Mouse (Mus musculus): Measurements from ENCODE around the gene Smyd2. TPM values are rescaled to one million over a fixed set of nuclear protein-coding genes. Genes with fewer than 3 reads are reported as not detected.

The Smyd2 gene
- polyA plus RNA-seq (2012; rRNA removed), result 115 and 116 TPM in 2 replicates

GRCm38 (mm10) chr1:189921818-189922592 lies at the start of gene Smyd2:
Gene Smyd2 (minus strand): TSS chr1:189922363.

Other genes starting within 250 kb of the Smyd2 start
- gene Cenpf, start 234.3 kb downstream of the Smyd2 start, polyA plus RNA-seq (2012; rRNA removed), result 4.0 and 4.7 TPM in 2 replicates
- gene Ptpn14, start 194.1 kb downstream of the Smyd2 start, polyA plus RNA-seq (2012; rRNA removed), result 1.6 and 2.0 TPM in 2 replicates
- gene Prox1, start 248.4 kb upstream of the Smyd2 start, polyA plus RNA-seq (2012; rRNA removed), result 6.5 and 10.7 TPM in 2 replicates

All from central nervous system, embryonic 18 days (tissue).